14 mouse cellular contexts compared by ENCODE assay signal in the genomic region with DNA sequence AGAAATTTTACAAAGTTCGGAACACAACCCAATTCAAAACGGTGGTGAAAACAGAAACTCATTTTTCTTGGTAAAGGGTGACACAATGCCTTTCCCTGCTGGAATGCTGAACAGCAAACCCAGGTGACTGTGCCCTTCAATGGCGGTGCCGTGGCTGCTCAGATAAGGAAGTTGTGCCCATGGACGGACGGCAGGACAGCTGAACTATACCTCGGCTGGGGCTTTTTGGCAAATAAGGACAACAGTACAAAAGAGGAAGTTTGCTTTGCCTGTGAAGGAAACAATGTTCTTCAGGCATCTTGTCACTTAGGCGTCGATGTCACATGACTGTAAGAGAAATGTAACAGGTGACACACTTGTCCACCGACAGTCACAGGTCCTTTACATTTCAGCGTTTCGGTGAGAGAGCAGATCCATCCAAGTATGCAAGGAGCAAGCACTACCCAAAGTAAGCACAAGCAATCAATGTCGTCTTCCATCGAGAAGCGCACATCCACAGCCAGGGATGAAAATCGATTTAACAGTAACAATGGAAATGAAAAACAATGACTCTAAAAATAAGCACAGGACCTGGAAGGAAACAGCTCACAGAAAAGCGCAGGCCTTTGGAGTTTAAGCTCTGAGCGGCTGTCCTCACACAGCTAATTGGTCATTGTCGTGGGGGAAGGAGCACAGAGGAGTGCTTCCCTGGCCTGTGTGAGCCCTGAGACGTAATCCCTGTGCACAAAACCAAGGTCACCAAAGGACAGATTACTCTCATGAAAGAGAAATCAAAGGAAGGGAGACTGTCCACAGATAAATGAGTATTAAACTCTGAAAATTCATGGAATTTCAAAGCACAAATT.
DNase-seq lines count a peak whose midpoint lies in the region; ATAC-seq lines count a peak whose summit lies in the region.
"Had no signal": no experiment of that assay in that cellular context is flagged by ENCODE, and none has a peak within 500 bp of the region (broad histone marks: within the 10 kb centered on the region; RNA-seq: fewer than 3 reads in every experiment).

No protein-coding gene starts in this region.

- no peak for ATAC-seq in lung, embryonic 15.5 days (ENCODE audit: borderline replicate concordance, extremely low read depth, low FRiP score, low TSS enrichment)
- peak; percentile 53; the same call in 1 of the 2 replicates for ATAC-seq in monocyte, adult 5-6 weeks (replicated peaks; ENCODE audit: insufficient number of reproducible peaks, low FRiP score, low TSS enrichment, poor library complexity, severe bottlenecking)
- no peak for ATAC-seq in cerebellum, adult (ENCODE audit: insufficient number of reproducible peaks, low FRiP score, low TSS enrichment)

- no peak overlapping the region for H3K4me3 ChIP-seq in lung, embryonic 15.5 days
- H3K4me3 ChIP-seq: megakaryocyte, embryonic 14.5 days; neural tube, embryonic 13.5 days had no signal

- peaks cover 22% of the 10 kb centered on the region for H3K4me1 ChIP-seq in lung, embryonic 15.5 days
- H3K4me1 ChIP-seq: megakaryocyte, embryonic 14.5 days; neural tube, embryonic 13.5 days had no signal

- H3K9me3 ChIP-seq in lung, embryonic 15.5 days = no peaks in the 10 kb centered on the region
- H3K9me3 ChIP-seq: neural tube, embryonic 13.5 days had no signal

- no peaks in the 10 kb centered on the region for H3K27me3 ChIP-seq in lung, embryonic 15.5 days
- H3K27me3 ChIP-seq: megakaryocyte, embryonic 14.5 days; neural tube, embryonic 13.5 days had no signal

- H3K4me2 ChIP-seq in lung, embryonic 15.5 days = no peak overlapping the region
- H3K4me2 ChIP-seq: neural tube, embryonic 13.5 days had no signal

- peak overlapping the region; percentile 20; the same call in 1 of the 2 replicates for H3K27ac ChIP-seq in lung, embryonic 15.5 days
- H3K27ac ChIP-seq: neural tube, embryonic 13.5 days had no signal

- no peak overlapping the region for H3K9ac ChIP-seq in lung, embryonic 15.5 days
- H3K9ac ChIP-seq: neural tube, embryonic 13.5 days had no signal

- WGBS in lung, embryonic 15.5 days = 57% methylated on average over 20 of the region's 20 CpGs

- H3K36me3 ChIP-seq in lung, embryonic 15.5 days = peaks cover 8% of the 10 kb centered on the region
- H3K36me3 ChIP-seq: G1E; neural tube, embryonic 13.5 days had no signal

- peak; percentile 45 for DNase-seq in adrenal gland, postnatal 14 days
- DNase-seq in adrenal gland, postnatal 25 days = no peak
- no peak for DNase-seq in lung, postnatal 36 days
- peak; percentile 57 for DNase-seq in heart, adult 8-10 months (ENCODE audit: low spot score)
- no peak for DNase-seq in thymus, postnatal 36 days
- DNase-seq: cerebellum, adult 2 months; kidney, adult 9 months; layer of hippocampus, adult 9-11 months had no signal

Comparison
In these comparisons a context has a peak if more than half of its experiments do, and no peak if none do; other contexts are left out.
1. DNase-seq: peak in adrenal gland, postnatal 14 days (single experiment) and heart, adult 8-10 months (single experiment); none in adrenal gland, postnatal 25 days (single experiment), lung, postnatal 36 days (single experiment) and thymus, postnatal 36 days (0 of 2).